Mouse (Mus musculus): ENCODE measurements around the gene Lamc3. TPM values are rescaled to one million over a fixed set of nuclear protein-coding genes. Genes with fewer than 3 reads are reported as not detected.

Gene Lamc3
- polyA plus RNA-seq, 2 experiments = 0.02 TPM; not detected in 1

- Histone ChIP-seq H3K36me3 (replicated peaks; ENCODE audit: control insufficient read depth, insufficient read depth, low read depth) (no peaks in the 10 kb centered on the region), H3K9ac (replicated peaks) (no peak overlapping the region), H3K9me3 (ENCODE audit: control insufficient read depth, low read length) (no peaks in the 10 kb centered on the region), H3K4me1 (replicated peaks; ENCODE audit: control insufficient read depth in 2 of 2, insufficient read depth in 2 of 2, low read length in 1 of 2) (no peaks in the 10 kb centered on the region), H3K4me3 (ENCODE audit: insufficient read depth in 1 of 2, low read depth in 2 of 2, low read length in 2 of 2) (no peak overlapping the region), H3K27me3 (ENCODE audit: control insufficient read depth, insufficient read depth, low read length) (no peaks in the 10 kb centered on the region), H3K4me2 (ENCODE audit: low read depth) (no peak overlapping the region), H3K27ac (no peak overlapping the region)
- ATAC-seq (ENCODE audit: insufficient read depth) (no peak), DNase-seq (ENCODE audit: low read depth in 3 of 3, low spot score in 3 of 3) (no peak)
- no peak for TF ChIP-seq EP300 (IDR thresholded peaks at IDR 0.05; ENCODE audit: low read depth)
- TF ChIP-seq CTCF (IDR thresholded peaks at IDR 0.05; ENCODE audit: low read depth) = no peak
- WGBS (ENCODE audit: insufficient replicate concordance) = 55% methylated on average over 4 of the region's 4 CpGs
These were observed 36.6 kb downstream of the Lamc3 start for GRCm38 (mm10) chr2:31923645-31924044.

- Histone ChIP-seq H3K4me2 (ENCODE audit: low read depth) (no peak overlapping the region), H3K27ac (no peak overlapping the region), H3K36me3 (replicated peaks; ENCODE audit: control insufficient read depth, insufficient read depth, low read depth) (no peaks in the 10 kb centered on the region), H3K27me3 (ENCODE audit: control insufficient read depth, insufficient read depth, low read length) (no peaks in the 10 kb centered on the region), H3K9me3 (ENCODE audit: control insufficient read depth, low read length) (no peaks in the 10 kb centered on the region), H3K9ac (replicated peaks) (no peak overlapping the region), H3K4me1 (replicated peaks; ENCODE audit: control insufficient read depth in 2 of 2, insufficient read depth in 2 of 2, low read length in 1 of 2) (no peaks in the 10 kb centered on the region), H3K4me3 (ENCODE audit: insufficient read depth in 1 of 2, low read depth in 2 of 2, low read length in 2 of 2) (no peak overlapping the region)
- WGBS (ENCODE audit: insufficient replicate concordance) = 20% methylated on average over 9 of the region's 9 CpGs
- ATAC-seq (ENCODE audit: insufficient read depth) (no peak), DNase-seq (ENCODE audit: low read depth in 3 of 3, low spot score in 3 of 3) (no peak)
- TF ChIP-seq CTCF (IDR thresholded peaks at IDR 0.05; ENCODE audit: low read depth) (no peak), EP300 (IDR thresholded peaks at IDR 0.05; ENCODE audit: low read depth) (no peak)
These were observed 37.7 kb downstream of the Lamc3 start for GRCm38 (mm10) chr2:31924811-31925210.

- Histone ChIP-seq H3K4me1 (replicated peaks; ENCODE audit: control insufficient read depth in 2 of 2, insufficient read depth in 2 of 2, low read length in 1 of 2) (no peaks in the 10 kb centered on the region), H3K9me3 (ENCODE audit: control insufficient read depth, low read length) (no peaks in the 10 kb centered on the region), H3K27ac (no peak overlapping the region), H3K36me3 (replicated peaks; ENCODE audit: control insufficient read depth, insufficient read depth, low read depth) (no peaks in the 10 kb centered on the region), H3K4me2 (ENCODE audit: low read depth) (no peak overlapping the region), H3K9ac (replicated peaks) (no peak overlapping the region), H3K27me3 (ENCODE audit: control insufficient read depth, insufficient read depth, low read length) (no peaks in the 10 kb centered on the region), H3K4me3 (ENCODE audit: insufficient read depth in 1 of 2, low read depth in 2 of 2, low read length in 2 of 2) (no peak overlapping the region)
- DNase-seq (ENCODE audit: low read depth in 3 of 3, low spot score in 3 of 3) (no peak), ATAC-seq (ENCODE audit: insufficient read depth) (no peak)
- TF ChIP-seq CTCF (IDR thresholded peaks at IDR 0.05; ENCODE audit: low read depth) (no peak), EP300 (IDR thresholded peaks at IDR 0.05; ENCODE audit: low read depth) (no peak)
- WGBS (ENCODE audit: insufficient replicate concordance) = 34% methylated on average over 4 of the region's 4 CpGs
These were observed 38.8 kb downstream of the Lamc3 start for GRCm38 (mm10) chr2:31925936-31926335.

- no peaks in the 10 kb centered on the region for H3K9me3 ChIP-seq (ENCODE audit: control insufficient read depth, low read length)
- TF ChIP-seq CTCF (IDR thresholded peaks at IDR 0.05; ENCODE audit: low read depth) (no peak), EP300 (IDR thresholded peaks at IDR 0.05; ENCODE audit: low read depth) (no peak)
- no peak for ATAC-seq (ENCODE audit: insufficient read depth)
- no peaks in the 10 kb centered on the region for H3K36me3 ChIP-seq (replicated peaks; ENCODE audit: control insufficient read depth, insufficient read depth, low read depth)
- no peaks in the 10 kb centered on the region for H3K27me3 ChIP-seq (ENCODE audit: control insufficient read depth, insufficient read depth, low read length)
- H3K4me3 ChIP-seq (ENCODE audit: insufficient read depth in 1 of 2, low read depth in 2 of 2, low read length in 2 of 2) = no peak overlapping the region
- 43% methylated on average over 3 of the region's 3 CpGs for WGBS (ENCODE audit: insufficient replicate concordance)
- H3K4me2 ChIP-seq (ENCODE audit: low read depth) = no peak overlapping the region
- no peak overlapping the region for H3K27ac ChIP-seq
- H3K4me1 ChIP-seq (replicated peaks; ENCODE audit: control insufficient read depth in 2 of 2, insufficient read depth in 2 of 2, low read length in 1 of 2) = no peaks in the 10 kb centered on the region
- DNase-seq (ENCODE audit: low read depth in 3 of 3, low spot score in 3 of 3) = no peak
- H3K9ac ChIP-seq (replicated peaks) = no peak overlapping the region
These were observed 42.6 kb downstream of the Lamc3 start for GRCm38 (mm10) chr2:31929664-31930063.

GRCm38 (mm10) chr2:31934551-31934950 lies 47.5 kb downstream of the Lamc3 start:
- Histone ChIP-seq H3K4me3 (ENCODE audit: insufficient read depth in 1 of 2, low read depth in 2 of 2, low read length in 2 of 2) (no peak overlapping the region), H3K27me3 (ENCODE audit: control insufficient read depth, insufficient read depth, low read length) (no peaks in the 10 kb centered on the region), H3K9me3 (ENCODE audit: control insufficient read depth, low read length) (no peaks in the 10 kb centered on the region), H3K9ac (replicated peaks) (no peak overlapping the region), H3K36me3 (replicated peaks; ENCODE audit: control insufficient read depth, insufficient read depth, low read depth) (no peaks in the 10 kb centered on the region), H3K4me1 (replicated peaks; ENCODE audit: control insufficient read depth in 2 of 2, insufficient read depth in 2 of 2, low read length in 1 of 2) (no peaks in the 10 kb centered on the region), H3K4me2 (ENCODE audit: low read depth) (no peak overlapping the region), H3K27ac (no peak overlapping the region)
- no peak for TF ChIP-seq CTCF (IDR thresholded peaks at IDR 0.05; ENCODE audit: low read depth)
- TF ChIP-seq EP300 (IDR thresholded peaks at IDR 0.05; ENCODE audit: low read depth) = no peak
- DNase-seq (ENCODE audit: low read depth in 3 of 3, low spot score in 3 of 3) (no peak), ATAC-seq (ENCODE audit: insufficient read depth) (no peak)
- 51% methylated on average over 4 of the region's 4 CpGs for WGBS (ENCODE audit: insufficient replicate concordance)
